Mouse (Mus musculus) kidney, postnatal 0 days (tissue): ENCODE results near the gene Mapk10. TPM values are rescaled to one million over a fixed set of nuclear protein-coding genes. Genes with fewer than 3 reads are reported as not detected.

Experiments
- ATAC-seq: fragments of 200-750 bp; cut with Nextera tagmentation; replicated peaks from 2 replicates; pipeline ENCODE4 v1.8.0; 2017; ENCODE audit warnings: low read depth, moderate number of reproducible peaks, moderate TSS enrichment, moderate library complexity; ENCODE audit not compliant: low FRiP score
- DNase-seq: peaks from one replicate; pipeline ENCODE4 v3.0.0-alpha.2; 2016; ENCODE audit warnings: low spot score
- H3K27ac ChIP-seq: fragments of 300-500 bp; sonication (generic); 2 replicates; pipeline ENCODE4 v1.5.1; 2014; ENCODE audit warnings: mild to moderate bottlenecking
- H3K27me3 ChIP-seq: fragments of 300-500 bp; sonication (generic); 2 replicates; pipeline ENCODE4 v1.6.1; 2014; ENCODE audit warnings: low read length, mixed read lengths; ENCODE audit not compliant: insufficient read depth
- H3K36me3 ChIP-seq: fragments of 300-500 bp; sonication (generic); 2 replicates; pipeline ENCODE4 v1.6.1; 2014; ENCODE audit warnings: low read length, mixed read lengths; ENCODE audit not compliant: insufficient read depth
- H3K4me1 ChIP-seq: fragments of 300-500 bp; sonication (generic); replicated peaks from 2 replicates; pipeline ENCODE4 v1.6.1; 2014; ENCODE audit warnings: antibody characterized with exemption, low read length, mixed read lengths; ENCODE audit not compliant: insufficient read depth
- H3K4me2 ChIP-seq: fragments of 300-500 bp; sonication (generic); 2 replicates; pipeline ENCODE4 v1.6.1; 2014; ENCODE audit warnings: mild to moderate bottlenecking, low read length, moderate library complexity, mixed read lengths
- H3K4me3 ChIP-seq: fragments of 300-500 bp; sonication (generic); replicated peaks from 2 replicates; pipeline ENCODE4 v1.5.1; 2014; ENCODE audit warnings: low read depth, low read length
- H3K9ac ChIP-seq: fragments of 300-500 bp; sonication (generic); 2 replicates; pipeline ENCODE4 v1.6.1; 2014; ENCODE audit warnings: low read depth, low read length
- H3K9me3 ChIP-seq: fragments of 300-500 bp; sonication (generic); replicated peaks from 2 replicates; pipeline ENCODE4 v1.6.1; 2016; ENCODE audit warnings: low read length, inconsistent platforms, mixed read lengths
- CTCF ChIP-seq: IDR thresholded peaks from 2 replicates; pipeline ENCODE4 v1.5.1; 2016; ENCODE audit warnings: antibody characterized with exemption, low read depth, mild to moderate bottlenecking, moderate library complexity
- WGBS: fragments of 180-500 bp; shearing (Covaris S2); extraction: QIAGEN DNeasy Blood & Tissue Kit; methylation state at CpG from one replicate; pipeline ENCODE4 v1.1.7; 2014; 5-methylcytosine and 5-hydroxymethylcytosine counted together
- polyA plus RNA-seq: library from polyadenylated mRNA; unstranded; fragments of >200 nt; fragmentation: Nextera tagmentation; extraction: Ambion mirVana; gene quantifications from 2 replicates; pipeline ENCODE4 v1.2.1, GENCODE M21; 2015

The Mapk10 gene
- 0.40 and 0.41 TPM in 2 replicates for polyA plus RNA-seq

DNA sequence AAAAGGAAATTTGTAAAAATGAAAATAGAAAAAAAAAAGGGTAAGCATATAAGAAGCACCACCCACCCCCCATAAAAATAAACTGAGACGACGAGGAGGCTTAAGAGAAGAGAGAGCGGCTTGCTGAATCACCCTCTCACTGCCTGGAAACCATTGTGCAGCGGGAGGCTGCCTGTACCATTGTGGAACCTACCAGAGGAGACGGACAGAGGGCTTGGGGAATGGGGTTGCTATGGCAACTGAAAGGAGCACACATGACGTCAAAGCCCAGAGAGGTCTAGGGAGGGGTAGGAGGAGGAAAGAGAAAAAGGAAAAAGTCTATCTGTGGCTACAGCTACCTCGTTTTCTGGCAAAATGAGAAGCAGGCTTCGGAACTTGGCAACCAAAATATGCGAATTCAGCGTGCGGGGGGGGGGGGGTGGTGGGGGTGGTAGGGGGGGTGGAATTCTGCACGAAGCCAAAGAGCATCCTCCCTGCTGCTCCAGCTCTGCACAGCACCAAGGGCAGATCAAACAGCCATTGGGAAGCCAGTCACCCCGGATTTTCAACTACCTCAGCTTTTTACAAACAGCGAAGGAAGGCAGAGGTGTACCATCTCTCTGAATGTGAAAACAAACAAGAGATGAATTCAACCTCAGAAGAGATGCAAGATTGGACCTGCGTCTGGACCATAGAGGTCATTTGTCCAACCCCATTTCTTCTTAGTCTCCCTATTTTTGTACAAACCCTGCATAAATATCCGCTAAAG lies at the start of gene Mapk10:
TSS of gene Mapk10 (minus strand) at position 234 of the 748 bp plus-strand sequence.
- Histone ChIP-seq H3K4me2 (peak within 1 kb of the TSS; percentile 49), H3K27me3 (no peaks in the 10 kb centered on the region), H3K9ac (no peak within 1 kb of the TSS), H3K4me1 (no peaks in the 10 kb centered on the region), H3K4me3 (no peak within 1 kb of the TSS), H3K27ac (no peak within 1 kb of the TSS), H3K36me3 (no peaks in the 10 kb centered on the region), H3K9me3 (no peaks in the 10 kb centered on the region)
- no peak for TF ChIP-seq CTCF
- peak; percentile 71 for ATAC-seq
- WGBS, result 9% methylated on average over 15 of the region's 16 CpGs
- peak; percentile 89 for DNase-seq

DNA sequence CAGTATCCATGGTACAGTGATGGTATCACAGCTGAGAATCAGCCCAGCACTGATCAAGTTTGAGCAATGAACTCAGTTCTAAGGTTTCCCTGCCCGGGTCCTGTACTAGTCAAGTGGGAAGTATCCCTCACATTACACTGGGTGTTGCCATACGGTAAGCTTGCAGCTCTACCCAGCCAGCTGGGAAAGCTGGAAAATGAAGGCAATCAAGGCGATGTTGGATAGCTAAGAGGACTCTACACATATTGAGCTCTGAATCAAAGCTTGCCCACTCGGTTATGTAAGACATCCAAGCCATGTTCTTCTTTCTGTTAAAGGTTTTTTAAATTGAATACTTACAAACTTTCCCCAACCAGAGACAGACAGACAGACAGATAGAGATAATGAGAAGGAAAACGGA lies 45.0 kb upstream of the Mapk10 start:
- no peaks in the 10 kb centered on the region for H3K9me3 ChIP-seq
- no peak overlapping the region for H3K27ac ChIP-seq
- DNase-seq (no peak), ATAC-seq (no peak)
- no peaks in the 10 kb centered on the region for H3K36me3 ChIP-seq
- no peak overlapping the region for H3K9ac ChIP-seq
- H3K27me3 ChIP-seq, result no peaks in the 10 kb centered on the region
- no peak overlapping the region for H3K4me3 ChIP-seq
- TF ChIP-seq CTCF, result no peak
- no peak overlapping the region for H3K4me2 ChIP-seq
- WGBS, result 84% methylated on average over 5 of the region's 5 CpGs
- no peaks in the 10 kb centered on the region for H3K4me1 ChIP-seq

- Histone ChIP-seq H3K36me3 (no peaks in the 10 kb centered on the region), H3K27ac (no peak overlapping the region), H3K9ac (no peak overlapping the region), H3K9me3 (no peaks in the 10 kb centered on the region), H3K27me3 (no peaks in the 10 kb centered on the region), H3K4me1 (no peaks in the 10 kb centered on the region), H3K4me3 (no peak overlapping the region), H3K4me2 (no peak overlapping the region)
- no peak for ATAC-seq
- TF ChIP-seq CTCF, result no peak
- DNase-seq, result no peak
- WGBS, result 70% methylated on average over 1 of the region's 1 CpGs
Observed at GRCm38 (mm10) chr5:103242430-103242829, 31.3 kb upstream of the Mapk10 start.

- Histone ChIP-seq H3K4me2 (no peak overlapping the region), H3K27me3 (no peaks in the 10 kb centered on the region), H3K4me1 (no peaks in the 10 kb centered on the region), H3K4me3 (no peak overlapping the region), H3K9ac (no peak overlapping the region), H3K27ac (no peak overlapping the region), H3K36me3 (no peaks in the 10 kb centered on the region), H3K9me3 (no peaks in the 10 kb centered on the region)
- TF ChIP-seq CTCF, result no peak
- WGBS, result 84% methylated on average over 4 of the region's 4 CpGs
- DNase-seq (no peak), ATAC-seq (no peak)
Observed at GRCm38 (mm10) chr5:103231822-103232221, 20.7 kb upstream of the Mapk10 start.

DNA sequence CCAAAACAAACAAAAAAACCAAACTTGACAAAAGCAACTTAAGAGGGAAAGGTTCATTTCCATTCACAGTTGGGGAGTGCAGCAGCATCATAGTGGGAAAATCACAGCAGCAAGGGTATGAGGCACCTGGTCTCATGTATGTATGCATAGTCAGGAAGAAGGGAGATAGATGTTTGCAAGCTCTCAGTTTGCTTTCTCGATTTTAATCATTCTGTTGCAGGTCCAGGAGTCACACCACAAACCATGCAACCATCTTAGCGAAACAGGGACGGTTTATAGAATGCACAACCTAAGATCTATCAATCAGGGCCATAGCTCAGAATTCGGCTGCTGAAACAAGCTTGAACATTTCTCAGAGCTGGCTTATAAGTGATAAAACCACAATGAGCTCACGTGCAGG lies 19.2 kb upstream of the Mapk10 start:
- Histone ChIP-seq H3K4me2 (no peak overlapping the region), H3K9ac (no peak overlapping the region), H3K9me3 (no peaks in the 10 kb centered on the region), H3K4me3 (no peak overlapping the region), H3K36me3 (no peaks in the 10 kb centered on the region), H3K4me1 (no peaks in the 10 kb centered on the region), H3K27ac (no peak overlapping the region), H3K27me3 (no peaks in the 10 kb centered on the region)
- 82% methylated on average over 5 of the region's 5 CpGs for WGBS
- ATAC-seq, result no peak
- TF ChIP-seq CTCF, result no peak
- DNase-seq, result no peak

DNA sequence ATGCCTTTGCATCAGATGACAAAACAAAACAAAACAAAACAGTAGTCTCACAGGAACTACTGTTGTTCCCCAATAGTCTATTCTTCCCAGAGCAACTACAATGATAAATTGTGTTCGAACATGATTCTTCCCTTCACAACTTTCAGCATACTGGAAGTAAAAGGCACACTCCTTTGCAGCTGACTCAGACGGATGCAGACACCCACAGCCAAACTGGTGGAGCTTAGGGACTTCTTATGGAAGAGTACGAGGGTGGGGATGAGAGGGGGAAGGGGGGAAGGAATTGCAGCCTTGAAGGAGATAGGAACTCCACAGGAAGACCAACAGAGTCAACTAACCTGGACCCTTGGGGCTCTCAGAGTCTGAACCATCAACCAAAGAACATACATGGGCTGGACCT lies 18.2 kb upstream of the Mapk10 start:
- WGBS, result 77% methylated on average over 3 of the region's 3 CpGs
- no peak overlapping the region for H3K4me3 ChIP-seq
- DNase-seq (no peak), ATAC-seq (no peak)
- H3K27ac ChIP-seq, result no peak overlapping the region
- H3K4me1 ChIP-seq, result no peaks in the 10 kb centered on the region
- H3K36me3 ChIP-seq, result no peaks in the 10 kb centered on the region
- no peaks in the 10 kb centered on the region for H3K9me3 ChIP-seq
- no peak overlapping the region for H3K9ac ChIP-seq
- no peak for TF ChIP-seq CTCF
- H3K27me3 ChIP-seq, result no peaks in the 10 kb centered on the region
- H3K4me2 ChIP-seq, result no peak overlapping the region

GRCm38 (mm10) chr5:103221997-103222396 lies 10.9 kb upstream of the Mapk10 start:
- WGBS, result 60% methylated on average over 2 of the region's 2 CpGs
- ATAC-seq (no peak), DNase-seq (no peak)
- Histone ChIP-seq H3K36me3 (no peaks in the 10 kb centered on the region), H3K27me3 (no peaks in the 10 kb centered on the region), H3K9me3 (no peaks in the 10 kb centered on the region), H3K27ac (no peak overlapping the region), H3K4me3 (no peak overlapping the region), H3K4me1 (no peaks in the 10 kb centered on the region), H3K4me2 (no peak overlapping the region), H3K9ac (no peak overlapping the region)
- 0 out of 2 replicates have a peak, but pooled peaks have one; percentile 7 for TF ChIP-seq CTCF
